Mouse (Mus musculus) forebrain, embryonic 11.5 days (tissue): ENCODE measurements around the gene Opcml. TPM values are rescaled to one million over a fixed set of nuclear protein-coding genes. Genes with fewer than 3 reads are reported as not detected.

Experiments used
- ATAC-seq: fragments of 200-750 bp; cut with Nextera tagmentation; replicated peaks from 2 replicates; pipeline ENCODE4 v1.8.0; 2017; ENCODE audit warnings: moderate TSS enrichment; ENCODE audit not compliant: low FRiP score
- DNase-seq: peaks from one replicate; pipeline ENCODE4 v3.0.0-alpha.2; 2017; ENCODE audit warnings: low spot score
- H3K27ac ChIP-seq: fragments of 300-500 bp; sonication (generic); 2 replicates; pipeline ENCODE4 v1.5.1; 2014; ENCODE audit warnings: low read depth, low read length
- H3K27me3 ChIP-seq: fragments of 300-500 bp; sonication (generic); 2 replicates; pipeline ENCODE4 v1.6.1; 2014; ENCODE audit warnings: mild to moderate bottlenecking, low read length, mixed read lengths; ENCODE audit not compliant: control insufficient read depth, insufficient read depth
- H3K36me3 ChIP-seq: fragments of 300-500 bp; sonication (generic); 2 replicates; pipeline ENCODE4 v1.6.1; 2014; ENCODE audit warnings: mild to moderate bottlenecking, low read length, moderate library complexity, mixed read lengths; ENCODE audit not compliant: control insufficient read depth, insufficient read depth
- H3K4me1 ChIP-seq: fragments of 300-500 bp; sonication (generic); replicated peaks from 2 replicates; pipeline ENCODE4 v1.6.1; 2014; ENCODE audit warnings: low read length, mixed read lengths; ENCODE audit not compliant: control insufficient read depth, insufficient read depth
- H3K4me2 ChIP-seq: fragments of 300-500 bp; sonication (generic); 2 replicates; pipeline ENCODE4 v1.6.1; 2014; ENCODE audit warnings: low read depth, mild to moderate bottlenecking, low read length, moderate library complexity, mixed read lengths; ENCODE audit not compliant: severe bottlenecking
- H3K4me3 ChIP-seq: fragments of 300-500 bp; sonication (generic); 2 replicates; pipeline ENCODE4 v1.5.1; 2014; ENCODE audit warnings: low read depth, low read length
- H3K9ac ChIP-seq: fragments of 300-500 bp; sonication (generic); 2 replicates; pipeline ENCODE4 v1.6.1; 2014; ENCODE audit warnings: low read length
- H3K9me3 ChIP-seq: fragments of 300-500 bp; sonication (generic); 2 replicates; pipeline ENCODE4 v1.6.1; 2016; ENCODE audit warnings: low read length, mixed read lengths; ENCODE audit not compliant: control insufficient read depth
- WGBS: fragments of 180-500 bp; shearing (Covaris S2); extraction: QIAGEN DNeasy Blood & Tissue Kit; methylation state at CpG from one replicate; pipeline ENCODE4 v1.1.7; 2014; 5-methylcytosine and 5-hydroxymethylcytosine counted together
- polyA plus RNA-seq: library from polyadenylated mRNA; unstranded; fragments of >200 nt; fragmentation: Nextera tagmentation; extraction: Ambion mirVana; gene quantifications from 2 replicates; pipeline ENCODE4 v1.2.1, GENCODE M21; 2014

Gene Opcml
- polyA plus RNA-seq, 1 experiment from 2014 or later, result 2.4 TPM

- Histone ChIP-seq H3K9ac (no peak overlapping the region), H3K9me3 (no peaks in the 10 kb centered on the region), H3K4me3 (no peak overlapping the region), H3K27ac (no peak overlapping the region), H3K4me2 (no peak overlapping the region), H3K4me1 (no peaks in the 10 kb centered on the region), H3K27me3 (no peaks in the 10 kb centered on the region), H3K36me3 (no peaks in the 10 kb centered on the region)
- 86% methylated on average over 8 of the region's 8 CpGs for WGBS
- DNase-seq (no peak), ATAC-seq (no peak)
Observed at GRCm38 (mm10) chr9:28225824-28226569, 435.4 kb downstream of the Opcml start.

- H3K9me3 ChIP-seq, result no peaks in the 10 kb centered on the region
- H3K36me3 ChIP-seq, result no peaks in the 10 kb centered on the region
- no peaks in the 10 kb centered on the region for H3K27me3 ChIP-seq
- no peak overlapping the region for H3K4me2 ChIP-seq
- no peak overlapping the region for H3K9ac ChIP-seq
- no peak overlapping the region for H3K4me3 ChIP-seq
- DNase-seq, result no peak
- H3K27ac ChIP-seq, result no peak overlapping the region
- no peak for ATAC-seq
- no peaks in the 10 kb centered on the region for H3K4me1 ChIP-seq
- 72% methylated on average over 5 of the region's 5 CpGs for WGBS
Observed at GRCm38 (mm10) chr9:28226570-28226951, 436.0 kb downstream of the Opcml start.

- no peak overlapping the region for H3K4me2 ChIP-seq
- 88% methylated on average over 9 of the region's 9 CpGs for WGBS
Observed at GRCm38 (mm10) chr9:28238450-28238849, 447.9 kb downstream of the Opcml start.

GRCm38 (mm10) chr9:28247742-28248503, 457.3 kb downstream of the Opcml start:
- no peak for DNase-seq
- Histone ChIP-seq H3K9me3 (no peaks in the 10 kb centered on the region), H3K27ac (no peak overlapping the region), H3K4me1 (no peaks in the 10 kb centered on the region), H3K9ac (no peak overlapping the region), H3K36me3 (no peaks in the 10 kb centered on the region), H3K4me3 (no peak overlapping the region), H3K27me3 (no peaks in the 10 kb centered on the region), H3K4me2 (no peak overlapping the region)
- WGBS, result 65% methylated on average over 7 of the region's 7 CpGs
- ATAC-seq, result 0 out of 2 replicates have a peak, but pooled peaks have one; percentile 56

More at GRCm38 (mm10) chr9:28238450-28238849, 447.9 kb downstream of the Opcml start:
- Histone ChIP-seq H3K9ac (no peak overlapping the region), H3K9me3 (no peaks in the 10 kb centered on the region), H3K27me3 (no peaks in the 10 kb centered on the region), H3K36me3 (no peaks in the 10 kb centered on the region), H3K27ac (no peak overlapping the region), H3K4me3 (no peak overlapping the region), H3K4me1 (no peaks in the 10 kb centered on the region)
- no peak for DNase-seq
- ATAC-seq, result no peak

GRCm38 (mm10) chr9:28251341-28251740, 460.8 kb downstream of the Opcml start:
- Histone ChIP-seq H3K9me3 (no peaks in the 10 kb centered on the region), H3K27me3 (no peaks in the 10 kb centered on the region), H3K9ac (no peak overlapping the region), H3K4me1 (peaks cover 6% of the 10 kb centered on the region), H3K36me3 (no peaks in the 10 kb centered on the region), H3K4me2 (no peak overlapping the region), H3K27ac (no peak overlapping the region), H3K4me3 (no peak overlapping the region)
- no peak for DNase-seq
- no peak for ATAC-seq
- WGBS, result 90% methylated on average over 9 of the region's 9 CpGs

- Histone ChIP-seq H3K9ac (no peak overlapping the region), H3K4me1 (peaks cover 6% of the 10 kb centered on the region), H3K4me3 (no peak overlapping the region), H3K4me2 (no peak overlapping the region), H3K27me3 (no peaks in the 10 kb centered on the region), H3K9me3 (no peaks in the 10 kb centered on the region), H3K27ac (peak overlapping the region; percentile 50; the same call in 1 of the 2 replicates), H3K36me3 (no peaks in the 10 kb centered on the region)
- ATAC-seq, result peak; percentile 86
- peak; percentile 62 for DNase-seq
- 47% methylated on average over 8 of the region's 8 CpGs for WGBS
Observed at GRCm38 (mm10) chr9:28255128-28255904, 464.7 kb downstream of the Opcml start.

GRCm38 (mm10) chr9:28255905-28256268, 465.3 kb downstream of the Opcml start:
- peak overlapping the region; percentile 71 for H3K27ac ChIP-seq
- DNase-seq, result no peak
- no peaks in the 10 kb centered on the region for H3K36me3 ChIP-seq
- H3K4me3 ChIP-seq, result no peak overlapping the region
- WGBS, result 75% methylated on average over 1 of the region's 1 CpGs
- H3K9me3 ChIP-seq, result no peaks in the 10 kb centered on the region
- no peak overlapping the region for H3K4me2 ChIP-seq
- no peak overlapping the region for H3K9ac ChIP-seq
- ATAC-seq, result peak; percentile 78
- H3K4me1 ChIP-seq, result peaks cover 6% of the 10 kb centered on the region
- H3K27me3 ChIP-seq, result no peaks in the 10 kb centered on the region

GRCm38 (mm10) chr9:28261078-28261753, 470.6 kb downstream of the Opcml start:
- Histone ChIP-seq H3K9ac (no peak overlapping the region), H3K27ac (no peak overlapping the region), H3K27me3 (no peaks in the 10 kb centered on the region; the same call in 1 of the 2 replicates), H3K4me2 (no peak overlapping the region), H3K4me3 (no peak overlapping the region), H3K36me3 (no peaks in the 10 kb centered on the region), H3K4me1 (0 out of 2 replicates have a peak, but pooled peaks cover 1% of the 10 kb centered on the region), H3K9me3 (no peaks in the 10 kb centered on the region)
- WGBS, result 26% methylated on average over 7 of the region's 7 CpGs
- DNase-seq (peak; percentile 85), ATAC-seq (peak; percentile 84)
